8 mouse cellular contexts compared by ENCODE assay signal in genomic region chr12:12412674-12413073, GRCm38 (mm10).
DNase-seq lines count a peak whose midpoint lies in the region; ATAC-seq and TF ChIP-seq lines count a peak whose summit lies in the region.

No protein-coding gene starts in this region.

- peak; percentile 86 for DNase-seq in adrenal gland, postnatal 14 days
- peak; percentile 83 for DNase-seq in embryonic facial prominence, embryonic 10.5 days (ENCODE audit: low spot score)
- peak; percentile 81 for DNase-seq in heart, embryonic 10.5 days (ENCODE audit: low spot score)
- peak; percentile 78 for DNase-seq in layer of hippocampus, adult 11-12 months (ENCODE audit: low spot score)
- peak; percentile 91 for DNase-seq in lung, embryonic 14.5 days
- peak; percentile 74 for DNase-seq in ovary, postnatal 36 days (ENCODE audit: low spot score)
- peak; percentile 85 for DNase-seq in thymus, postnatal 25 days

- peak; percentile 97 for TF ChIP-seq CTCF in lung, embryonic 14.5 days (IDR thresholded peaks at IDR 0.05; ENCODE audit: low read depth)

- peaks cover 11% of the 10 kb centered on the region for H3K4me1 ChIP-seq in embryonic facial prominence, embryonic 10.5 days
- peaks cover 16% of the 10 kb centered on the region; the same call in 1 of the 2 replicates for H3K4me1 ChIP-seq in heart, embryonic 10.5 days
- H3K4me1 ChIP-seq in lung, embryonic 14.5 days (ENCODE audit: insufficient read depth), result no peaks in the 10 kb centered on the region

- peak; percentile 84 for ATAC-seq in CD4-positive, CD25-positive, alpha-beta regulatory T cell, adult 4 months
- peak; percentile 47; the same call in 1 of the 2 replicates for ATAC-seq in lung, embryonic 14.5 days (ENCODE audit: insufficient read depth)

- H3K27me3 ChIP-seq in embryonic facial prominence, embryonic 10.5 days (replicated peaks; ENCODE audit: low read depth, poor library complexity, severe bottlenecking), result no peaks in the 10 kb centered on the region
- H3K27me3 ChIP-seq in heart, embryonic 10.5 days (ENCODE audit: insufficient read depth, poor library complexity, severe bottlenecking), result no peaks in the 10 kb centered on the region
- H3K27me3 ChIP-seq in lung, embryonic 14.5 days (ENCODE audit: insufficient read depth, low read length), result no peaks in the 10 kb centered on the region

- WGBS in embryonic facial prominence, embryonic 10.5 days, result 38% methylated on average over 5 of the region's 5 CpGs
- WGBS in heart, embryonic 10.5 days, result 32% methylated on average over 5 of the region's 5 CpGs
- WGBS in lung, embryonic 14.5 days, result 31% methylated on average over 5 of the region's 5 CpGs

- H3K36me3 ChIP-seq in embryonic facial prominence, embryonic 10.5 days (replicated peaks), result no peaks in the 10 kb centered on the region
- no peaks in the 10 kb centered on the region for H3K36me3 ChIP-seq in heart, embryonic 10.5 days
- H3K36me3 ChIP-seq in lung, embryonic 14.5 days (ENCODE audit: insufficient read depth), result no peaks in the 10 kb centered on the region

- no peak overlapping the region for H3K4me3 ChIP-seq in embryonic facial prominence, embryonic 10.5 days
- no peak overlapping the region for H3K4me3 ChIP-seq in heart, embryonic 10.5 days
- no peak overlapping the region for H3K4me3 ChIP-seq in lung, embryonic 14.5 days (ENCODE audit: low read depth, low read length)

- H3K9me3 ChIP-seq in embryonic facial prominence, embryonic 10.5 days, result no peaks in the 10 kb centered on the region
- no peaks in the 10 kb centered on the region for H3K9me3 ChIP-seq in heart, embryonic 10.5 days
- H3K9me3 ChIP-seq in lung, embryonic 14.5 days (ENCODE audit: low read depth, low read length), result no peaks in the 10 kb centered on the region

- no peak overlapping the region for H3K4me2 ChIP-seq in lung, embryonic 14.5 days

- H3K9ac ChIP-seq in lung, embryonic 14.5 days, result no peak overlapping the region

- H3K27ac ChIP-seq in embryonic facial prominence, embryonic 10.5 days (replicated peaks), result no peak overlapping the region
- no peak overlapping the region for H3K27ac ChIP-seq in heart, embryonic 10.5 days
- no peak overlapping the region for H3K27ac ChIP-seq in lung, embryonic 14.5 days (ENCODE audit: low read depth)
